Mouse (Mus musculus) embryonic facial prominence, embryonic 11.5 days (tissue): ENCODE results near the gene Agpat3. TPM values are rescaled to one million over a fixed set of nuclear protein-coding genes. Genes with fewer than 3 reads are reported as not detected.

Source experiments
- ATAC-seq: fragments of 200-750 bp; cut with Nextera tagmentation; replicated peaks from 2 replicates; pipeline ENCODE4 v1.8.0; 2017; ENCODE audit warnings: low read depth; ENCODE audit not compliant: insufficient number of reproducible peaks, low FRiP score, low TSS enrichment
- DNase-seq: peaks from one replicate; pipeline ENCODE4 v3.0.0-alpha.2; 2015; ENCODE audit warnings: low spot score
- H3K27ac ChIP-seq: fragments of 300-500 bp; sonication (generic); replicated peaks from 2 replicates; pipeline ENCODE4 v1.5.1; 2014; ENCODE audit warnings: mild to moderate bottlenecking, low read depth, low read length, control low read depth
- H3K27me3 ChIP-seq: fragments of 300-500 bp; sonication (generic); 2 replicates; pipeline ENCODE4 v1.6.1; 2014; ENCODE audit warnings: mild to moderate bottlenecking, low read length, moderate library complexity, mixed read lengths; ENCODE audit not compliant: control insufficient read depth, insufficient read depth
- H3K36me3 ChIP-seq: fragments of 300-500 bp; sonication (generic); replicated peaks from 2 replicates; pipeline ENCODE4 v1.6.1; 2014; ENCODE audit warnings: low read depth, mild to moderate bottlenecking, low read length, moderate library complexity, mixed read lengths; ENCODE audit not compliant: control insufficient read depth, insufficient read depth
- H3K4me1 ChIP-seq: fragments of 300-500 bp; sonication (generic); 2 replicates; pipeline ENCODE4 v1.6.1; 2014; ENCODE audit warnings: low read length, mixed read lengths; ENCODE audit not compliant: control insufficient read depth, insufficient read depth
- H3K4me2 ChIP-seq: fragments of 300-500 bp; sonication (generic); 2 replicates; pipeline ENCODE4 v1.6.1; 2014; ENCODE audit warnings: low read depth, mild to moderate bottlenecking, control low read depth, low read length, moderate library complexity
- H3K4me3 ChIP-seq: fragments of 300-500 bp; sonication (generic); 2 replicates; pipeline ENCODE4 v1.5.1; 2014; ENCODE audit warnings: low read depth, low read length, control low read depth
- H3K9ac ChIP-seq: fragments of 300-500 bp; sonication (generic); replicated peaks from 2 replicates; pipeline ENCODE4 v1.6.1; 2014; ENCODE audit warnings: mild to moderate bottlenecking, control low read depth, low read length
- H3K9me3 ChIP-seq: fragments of 300-500 bp; sonication (generic); replicated peaks from 2 replicates; pipeline ENCODE4 v1.6.1; 2016; ENCODE audit warnings: mild to moderate bottlenecking, low read length, inconsistent platforms, mixed read lengths; ENCODE audit not compliant: control insufficient read depth
- WGBS: fragments of 180-500 bp; shearing (Covaris S2); extraction: QIAGEN DNeasy Blood & Tissue Kit; methylation state at CpG from one replicate; pipeline ENCODE4 v1.1.7; 2014; 5-methylcytosine and 5-hydroxymethylcytosine counted together
- polyA plus RNA-seq: library from polyadenylated mRNA; unstranded; fragments of >200 nt; fragmentation: Nextera tagmentation; extraction: Ambion mirVana; gene quantifications from 2 replicates; pipeline ENCODE4 v1.2.1, GENCODE M21; 2014

Agpat3 gene
- polyA plus RNA-seq, 1 experiment from 2014 or later: 32.8 TPM

GRCm38 (mm10) chr10:78348211-78348610 is 4.1 kb downstream of the Agpat3 start:
- Histone ChIP-seq H3K4me3 (no peak overlapping the region), H3K9ac (no peak overlapping the region), H3K27ac (no peak overlapping the region), H3K27me3 (no peaks in the 10 kb centered on the region), H3K4me1 (no peaks in the 10 kb centered on the region), H3K36me3 (no peaks in the 10 kb centered on the region), H3K4me2 (no peak overlapping the region), H3K9me3 (no peaks in the 10 kb centered on the region)
- 91% methylated on average over 5 of the region's 5 CpGs for WGBS
- ATAC-seq: no peak
- DNase-seq: no peak

GRCm38 (mm10) chr10:78347486-78347885 is 4.8 kb downstream of the Agpat3 start:
- no peaks in the 10 kb centered on the region for H3K4me1 ChIP-seq
- H3K36me3 ChIP-seq: no peaks in the 10 kb centered on the region
- no peak overlapping the region for H3K9ac ChIP-seq
- 74% methylated on average over 6 of the region's 6 CpGs for WGBS
- H3K4me2 ChIP-seq: no peak overlapping the region
- no peaks in the 10 kb centered on the region for H3K9me3 ChIP-seq
- no peaks in the 10 kb centered on the region for H3K27me3 ChIP-seq
- no peak overlapping the region for H3K27ac ChIP-seq
- no peak for DNase-seq
- no peak overlapping the region for H3K4me3 ChIP-seq
- no peak for ATAC-seq

GRCm38 (mm10) chr10:78345466-78345865 is 6.8 kb downstream of the Agpat3 start:
- Histone ChIP-seq H3K27ac (no peak overlapping the region), H3K4me2 (no peak overlapping the region), H3K9ac (no peak overlapping the region), H3K9me3 (no peaks in the 10 kb centered on the region), H3K4me1 (no peaks in the 10 kb centered on the region), H3K4me3 (no peak overlapping the region), H3K36me3 (no peaks in the 10 kb centered on the region), H3K27me3 (no peaks in the 10 kb centered on the region)
- DNase-seq (no peak), ATAC-seq (no peak)
- 91% methylated on average over 2 of the region's 2 CpGs for WGBS

- Histone ChIP-seq H3K9me3 (no peaks in the 10 kb centered on the region), H3K4me3 (no peak overlapping the region), H3K4me2 (no peak overlapping the region), H3K9ac (no peak overlapping the region), H3K4me1 (no peaks in the 10 kb centered on the region), H3K36me3 (no peaks in the 10 kb centered on the region), H3K27me3 (no peaks in the 10 kb centered on the region), H3K27ac (no peak overlapping the region)
- WGBS: 87% methylated on average over 1 of the region's 1 CpGs
- DNase-seq (no peak), ATAC-seq (no peak)
Measured at GRCm38 (mm10) chr10:78342091-78342490, 10.2 kb downstream of the Agpat3 start.

GRCm38 (mm10) chr10:78338180-78338579 is 14.1 kb downstream of the Agpat3 start:
- WGBS: 71% methylated on average over 5 of the region's 5 CpGs
- Histone ChIP-seq H3K9ac (no peak overlapping the region), H3K36me3 (no peaks in the 10 kb centered on the region), H3K9me3 (no peaks in the 10 kb centered on the region), H3K4me3 (no peak overlapping the region), H3K4me2 (no peak overlapping the region), H3K27me3 (no peaks in the 10 kb centered on the region), H3K4me1 (no peaks in the 10 kb centered on the region), H3K27ac (no peak overlapping the region)
- ATAC-seq: no peak
- no peak for DNase-seq

- H3K4me3 ChIP-seq: no peak overlapping the region
- H3K36me3 ChIP-seq: no peaks in the 10 kb centered on the region
- H3K9ac ChIP-seq: no peak overlapping the region
- WGBS: 60% methylated on average over 6 of the region's 6 CpGs
- H3K4me1 ChIP-seq: no peaks in the 10 kb centered on the region
- no peaks in the 10 kb centered on the region for H3K27me3 ChIP-seq
- no peak overlapping the region for H3K27ac ChIP-seq
- no peak for DNase-seq
- no peak overlapping the region for H3K4me2 ChIP-seq
- H3K9me3 ChIP-seq: no peaks in the 10 kb centered on the region
- no peak for ATAC-seq
Measured at GRCm38 (mm10) chr10:78334923-78335561, 17.2 kb downstream of the Agpat3 start.

- 88% methylated on average over 5 of the region's 5 CpGs for WGBS
- Histone ChIP-seq H3K9ac (no peak overlapping the region), H3K4me2 (no peak overlapping the region), H3K9me3 (no peaks in the 10 kb centered on the region), H3K4me1 (no peaks in the 10 kb centered on the region), H3K4me3 (no peak overlapping the region), H3K27ac (no peak overlapping the region), H3K36me3 (no peaks in the 10 kb centered on the region), H3K27me3 (no peaks in the 10 kb centered on the region)
- ATAC-seq (no peak), DNase-seq (no peak)
Measured at GRCm38 (mm10) chr10:78331577-78331976, 20.7 kb downstream of the Agpat3 start.

GRCm38 (mm10) chr10:78329305-78329704 is 23.0 kb downstream of the Agpat3 start:
- H3K4me1 ChIP-seq: no peaks in the 10 kb centered on the region
- WGBS: 87% methylated on average over 5 of the region's 5 CpGs
- DNase-seq: no peak
- no peak overlapping the region for H3K4me3 ChIP-seq
- H3K36me3 ChIP-seq: peaks cover 3% of the 10 kb centered on the region; the same call in 1 of the 2 replicates
- no peaks in the 10 kb centered on the region for H3K9me3 ChIP-seq
- no peak overlapping the region for H3K27ac ChIP-seq
- no peaks in the 10 kb centered on the region for H3K27me3 ChIP-seq
- no peak overlapping the region for H3K4me2 ChIP-seq
- H3K9ac ChIP-seq: no peak overlapping the region
- ATAC-seq: no peak
